Mouse (Mus musculus): Measurements from ENCODE around the gene Rnaseh2b.

- TF ChIP-seq POLR2A (IDR thresholded peaks at IDR 0.05; ENCODE audit: insufficient read depth, low read length), result no peak
- no peak for TF ChIP-seq CTCF (IDR thresholded peaks at IDR 0.05; ENCODE audit: low read depth, low read length)
Measured at GRCm38 (mm10) chr14:62342643-62343144, 50.3 kb downstream of the Rnaseh2b start.
